Mouse (Mus musculus): ENCODE results near the gene Nup98.

The Nup98 gene

DNA sequence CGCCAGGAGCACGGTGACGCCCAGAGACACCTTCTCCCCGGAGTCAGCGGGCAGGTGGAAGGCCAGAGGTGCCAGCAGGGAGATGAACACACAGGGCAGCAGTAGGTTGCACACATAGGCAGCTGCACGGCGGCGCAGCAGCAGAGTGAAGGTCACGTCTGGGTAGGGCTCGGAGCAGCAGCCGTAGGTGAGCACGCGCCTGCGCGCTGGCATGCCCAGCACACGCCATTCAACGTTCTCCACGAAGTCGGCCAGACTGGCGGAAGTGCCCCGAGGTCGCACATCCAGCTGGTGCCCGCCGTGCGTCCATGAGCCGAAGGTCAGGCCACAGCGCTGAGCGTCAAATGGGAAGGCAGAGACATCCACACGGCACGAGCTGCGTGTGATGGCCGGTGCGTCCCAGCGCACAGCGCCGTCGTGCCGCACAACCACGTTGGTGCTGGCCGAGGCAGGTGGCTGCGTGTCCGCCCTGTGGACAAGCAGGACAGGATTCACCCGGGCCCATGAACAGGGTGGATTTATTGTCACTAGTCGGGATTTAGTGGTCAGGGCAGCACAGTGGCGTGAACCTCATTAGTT is 96.7 kb downstream of the Nup98 start:
- DNase-seq = no peak

DNA sequence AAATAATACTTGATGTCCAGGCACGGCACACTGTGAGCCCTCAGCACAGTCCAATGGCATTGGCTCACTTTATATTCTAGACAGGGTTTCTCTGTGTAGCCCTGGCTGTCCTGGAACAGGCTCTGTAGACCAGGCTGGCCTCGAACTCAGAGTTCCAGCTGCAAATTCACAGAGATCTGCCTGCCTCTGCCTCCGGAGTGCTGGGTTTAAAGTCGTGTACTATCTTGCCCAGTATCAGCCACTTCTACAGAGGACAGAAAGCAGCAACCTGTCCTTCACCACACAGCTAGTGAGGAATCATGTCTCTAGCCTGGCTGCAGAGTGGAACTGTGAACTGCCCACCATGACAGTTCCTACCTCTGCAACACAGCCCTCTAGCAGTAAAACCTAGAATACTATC is 100.2 kb downstream of the Nup98 start:
- no peak for DNase-seq

DNA sequence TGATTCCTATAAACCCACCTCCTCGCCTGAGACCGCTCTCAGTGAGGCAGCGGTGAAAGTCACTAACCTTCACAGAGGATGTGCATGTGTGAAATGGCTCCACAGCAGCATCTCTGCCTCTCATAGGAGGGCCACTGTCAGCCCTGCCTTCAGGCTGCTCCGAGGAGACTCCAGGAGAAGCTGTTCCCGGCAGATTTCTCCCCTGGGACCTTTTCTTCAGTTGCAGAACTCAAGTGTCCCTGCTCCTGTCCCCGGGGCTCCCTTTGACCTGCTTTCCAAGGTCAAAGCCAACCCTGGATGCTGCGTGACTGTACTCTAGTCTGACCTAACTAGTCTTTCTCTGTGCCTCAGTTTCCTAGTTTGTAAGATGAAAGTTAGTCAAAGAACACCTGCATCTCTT is 100.8 kb downstream of the Nup98 start, which contains the start of gene Art5:
Gene Art5 (minus strand): TSS at position 319 of the 400 bp plus-strand sequence.
- peak; percentile 29 for DNase-seq

DNA sequence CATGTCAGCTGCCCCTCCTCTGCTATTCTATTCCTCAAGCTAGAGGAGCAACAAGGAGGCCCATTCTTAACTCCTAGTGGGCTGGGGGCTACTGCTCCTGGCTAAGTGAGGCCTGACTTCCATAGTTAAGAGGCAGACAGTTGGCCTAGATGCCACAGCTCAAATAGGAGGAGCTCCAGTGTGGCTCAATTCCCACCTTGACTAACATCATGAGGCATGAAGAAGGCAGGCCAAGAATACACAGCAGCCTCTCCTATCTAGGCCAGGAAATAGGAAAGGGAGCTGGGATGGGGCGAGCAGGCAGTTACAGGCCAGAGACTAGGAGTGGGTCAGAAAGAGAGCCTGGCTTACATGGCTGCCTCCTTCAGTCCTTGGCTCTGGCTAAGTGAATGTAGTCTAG is 101.8 kb downstream of the Nup98 start:
- DNase-seq = no peak

DNA sequence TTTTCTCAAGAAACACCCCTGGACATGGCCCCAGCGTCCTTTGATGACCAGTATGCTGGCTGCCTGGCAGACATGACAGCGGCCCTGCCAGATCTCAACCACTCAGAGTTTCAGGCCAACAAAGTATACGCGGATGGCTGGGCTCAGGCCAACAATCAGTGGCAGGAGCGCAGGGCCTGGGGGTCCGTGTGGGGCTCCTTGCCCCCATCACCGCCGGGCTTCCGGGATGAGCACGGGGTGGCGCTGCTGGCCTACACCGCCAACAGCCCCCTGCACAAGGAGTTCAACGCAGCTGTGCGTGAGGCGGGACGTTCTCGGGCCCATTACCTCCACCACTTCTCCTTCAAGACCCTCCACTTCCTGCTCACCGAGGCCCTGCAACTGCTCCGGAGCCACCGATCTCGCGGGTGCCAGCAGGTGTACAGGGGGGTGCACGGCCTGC is 103.3 kb downstream of the Nup98 start:
- peak; percentile 71 for DNase-seq

DNA sequence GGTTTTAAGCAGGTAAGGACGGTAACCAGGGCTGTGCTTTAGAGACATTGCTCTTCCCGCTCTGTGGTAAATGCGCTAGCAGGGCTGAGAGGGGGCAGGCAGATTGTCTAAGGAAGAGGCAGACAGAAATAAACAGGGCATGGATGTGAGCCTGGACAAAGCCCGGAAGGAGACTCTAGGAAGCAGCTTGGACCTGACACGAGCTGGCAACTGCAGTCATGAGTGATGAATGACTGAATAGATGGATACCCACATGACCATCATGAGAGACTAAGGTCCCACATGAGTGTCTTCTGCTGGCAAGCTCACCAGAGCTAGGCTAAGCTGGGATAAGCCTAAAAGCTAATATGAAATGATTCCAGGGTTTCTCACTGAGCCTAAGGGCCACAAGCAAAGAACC is 105.8 kb downstream of the Nup98 start:
- no peak for DNase-seq

DNA sequence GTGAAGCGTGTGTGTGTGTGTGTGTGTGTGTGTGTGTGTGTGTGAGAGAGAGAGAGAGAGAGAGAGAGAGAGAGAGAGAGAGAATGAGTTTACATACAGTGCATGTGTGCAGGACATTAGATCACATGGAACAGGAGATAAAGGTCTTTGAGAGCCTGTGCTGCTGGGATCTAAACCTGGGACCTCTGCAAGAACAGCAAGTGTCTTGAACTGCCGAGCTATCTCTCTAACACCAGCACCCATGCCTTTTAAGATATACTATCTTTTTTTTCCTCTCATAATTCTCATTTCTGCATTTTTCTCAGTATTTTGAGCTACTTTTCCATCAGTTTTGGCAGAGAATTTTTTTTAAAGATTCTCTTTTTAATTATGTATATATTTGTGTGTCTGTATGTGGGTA is 106.4 kb downstream of the Nup98 start:
- no peak for DNase-seq

DNA sequence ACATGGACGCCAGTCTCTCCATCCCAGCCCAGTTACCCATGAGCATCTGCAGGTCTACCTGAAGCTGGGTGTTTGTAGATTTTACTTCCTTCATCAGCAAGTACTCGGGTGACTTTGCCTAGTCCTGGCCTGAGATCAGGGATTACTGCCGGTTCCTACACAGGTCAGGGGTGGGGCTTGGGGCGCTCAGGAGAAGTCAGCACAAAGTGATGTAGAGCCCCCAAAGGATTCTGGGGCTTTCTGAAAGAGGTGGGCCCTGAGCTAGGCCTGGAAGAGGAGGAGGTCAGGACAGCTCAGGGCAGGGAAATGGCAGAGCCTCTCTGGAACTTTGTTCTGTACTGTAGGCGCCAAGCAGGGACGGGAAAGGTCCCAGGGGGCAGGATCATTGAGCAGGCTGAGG is 107.3 kb downstream of the Nup98 start:
- no peak for DNase-seq

DNA sequence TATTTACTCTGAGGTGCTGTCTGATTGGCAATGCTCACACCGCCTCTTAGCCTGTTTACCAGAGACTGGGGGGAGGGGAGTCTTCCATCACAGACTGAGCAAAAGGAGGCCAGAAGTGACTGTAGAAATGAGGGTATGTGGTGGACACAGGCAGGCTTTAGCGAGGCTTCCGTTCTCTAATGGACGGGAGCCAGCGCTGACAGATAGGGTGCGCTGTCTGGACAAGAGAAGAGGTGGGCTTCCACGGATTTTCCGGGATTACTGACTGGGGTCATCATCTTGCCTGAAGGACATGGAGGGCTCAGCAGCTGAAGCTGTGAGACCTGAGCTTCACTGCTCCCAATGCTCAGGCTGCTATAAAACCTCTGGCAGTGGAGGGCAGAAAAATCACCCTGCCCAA is 107.7 kb downstream of the Nup98 start:
- DNase-seq = no peak

DNA sequence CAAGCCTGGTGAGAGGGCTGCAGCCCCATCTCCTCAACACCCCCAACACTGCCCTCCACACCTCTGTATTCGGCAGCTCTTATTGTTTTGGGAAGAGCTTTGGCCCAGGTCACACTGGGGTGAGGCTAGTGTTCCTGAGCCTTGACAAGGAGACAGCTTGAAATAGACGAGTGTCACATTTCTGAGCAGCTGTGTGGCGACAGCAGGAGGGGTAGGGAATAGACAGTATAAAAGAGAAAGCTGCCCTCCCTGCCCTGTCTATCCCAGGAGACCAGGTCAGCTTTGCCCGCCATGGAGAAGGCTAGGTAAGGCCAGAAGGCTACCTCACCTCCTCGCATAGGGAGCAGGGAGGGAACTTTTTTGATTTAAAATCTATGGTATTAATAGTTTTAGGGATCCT is 108.5 kb downstream of the Nup98 start, which contains the start of gene Art1:
Gene Art1 (plus strand): TSS at position 257 of the 400 bp plus-strand sequence.
- no peak for DNase-seq

DNA sequence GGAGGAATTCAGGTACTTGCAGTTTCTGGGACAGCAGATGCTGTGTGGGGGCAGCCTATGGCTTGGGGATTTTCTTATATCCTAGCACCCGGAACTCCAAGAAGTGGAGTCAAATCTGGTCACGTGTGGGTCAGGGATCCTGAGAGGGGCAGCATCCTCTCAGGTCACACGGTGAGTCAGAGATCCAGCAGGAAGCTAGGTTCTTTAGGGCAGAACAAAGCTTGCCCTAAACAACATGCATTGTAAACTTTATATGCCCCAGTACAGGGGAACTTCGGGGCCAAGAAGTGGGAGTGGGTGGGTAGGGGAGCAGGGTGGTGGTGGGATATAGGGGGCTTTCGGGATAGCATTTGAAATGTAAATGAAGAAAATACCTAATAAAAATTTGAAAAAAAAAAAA is 109.1 kb downstream of the Nup98 start:
- no peak for DNase-seq

DNA sequence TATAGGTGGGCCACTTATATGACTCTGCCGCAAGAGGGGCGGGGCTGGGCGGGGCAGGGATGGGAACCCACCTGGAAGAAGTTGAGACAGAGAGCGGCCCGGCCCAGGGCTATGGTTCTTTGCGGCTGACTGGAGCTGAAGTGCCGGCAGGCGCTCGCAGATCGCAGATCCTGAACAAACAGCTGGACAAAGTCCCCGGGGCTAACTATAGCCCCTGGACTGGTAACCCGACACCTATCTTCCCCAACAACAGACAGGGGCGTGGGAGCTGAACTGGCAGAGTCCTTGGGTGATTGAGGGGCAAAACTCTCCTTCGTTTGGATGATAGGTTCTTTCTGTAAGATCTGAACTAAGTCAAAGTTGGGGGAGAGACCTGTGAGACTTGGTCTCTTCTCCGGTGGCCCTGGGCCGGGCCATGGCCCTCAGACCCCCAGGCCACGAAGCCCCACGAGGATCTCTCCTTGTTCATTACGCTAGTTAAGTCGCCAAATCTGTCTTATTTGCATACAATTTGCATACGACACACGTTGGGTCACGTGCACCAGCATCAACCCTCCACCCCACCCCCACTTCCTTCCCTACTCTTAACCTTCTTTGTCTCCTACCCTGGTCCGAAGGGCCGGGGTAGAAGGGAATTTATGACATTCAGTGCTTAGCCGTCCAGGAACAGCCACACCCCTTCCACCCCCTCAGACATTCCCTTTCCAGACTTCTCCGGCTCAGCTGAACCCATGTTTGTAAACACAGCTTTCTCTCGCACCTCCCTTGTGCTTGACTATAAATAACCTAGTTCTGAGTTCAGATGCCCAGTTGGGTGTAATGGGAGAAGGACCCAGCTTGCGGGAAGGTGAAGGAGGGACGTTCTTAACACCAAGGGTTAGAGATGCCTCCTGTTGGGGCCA is 110.0 kb downstream of the Nup98 start:
- DNase-seq = peak; percentile 55

DNA sequence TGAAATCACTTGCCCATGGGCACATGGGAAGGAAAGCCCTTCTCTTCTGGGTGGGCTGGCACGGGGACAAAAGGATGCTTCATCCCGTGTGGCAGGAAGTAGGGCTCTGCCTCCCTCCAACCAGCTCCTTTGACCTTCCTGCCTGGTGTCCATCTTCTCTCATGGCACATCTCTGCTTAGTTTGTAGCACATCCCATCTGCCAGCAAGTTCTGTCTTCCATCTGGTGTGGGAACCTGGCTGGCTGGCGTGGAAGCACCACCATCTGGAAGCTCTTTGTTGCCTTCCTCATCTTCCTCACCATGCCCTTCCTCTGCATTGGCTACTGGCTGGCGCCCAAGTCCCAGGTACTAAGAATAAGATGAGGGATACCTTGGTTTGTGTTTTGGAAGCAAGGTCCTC is 122.6 kb downstream of the Nup98 start:
- no peak for DNase-seq

DNA sequence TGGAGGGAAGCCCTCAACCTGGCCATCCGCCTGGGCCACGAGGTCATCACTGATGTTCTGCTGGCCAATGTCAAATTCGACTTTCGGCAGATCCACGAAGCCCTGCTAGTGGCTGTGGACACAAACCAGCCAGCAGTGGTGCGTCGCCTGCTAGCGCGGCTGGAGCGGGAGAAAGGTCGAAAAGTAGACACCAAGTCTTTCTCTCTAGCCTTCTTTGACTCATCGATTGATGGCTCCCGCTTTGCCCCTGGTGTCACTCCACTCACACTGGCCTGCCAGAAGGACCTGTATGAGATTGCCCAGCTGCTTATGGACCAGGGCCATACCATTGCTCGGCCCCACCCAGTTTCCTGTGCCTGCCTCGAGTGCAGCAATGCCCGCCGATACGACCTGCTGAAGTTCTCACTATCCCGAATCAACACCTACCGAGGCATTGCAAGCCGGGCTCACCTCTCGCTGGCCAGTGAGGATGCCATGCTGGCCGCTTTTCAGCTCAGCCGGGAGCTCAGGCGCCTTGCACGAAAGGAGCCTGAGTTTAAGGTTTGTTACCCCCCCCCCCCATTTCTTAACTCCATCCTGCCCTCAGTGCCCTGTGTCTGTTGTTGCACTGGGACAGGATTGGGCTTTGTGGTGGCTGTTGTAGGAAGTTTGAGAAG is 125.8 kb downstream of the Nup98 start:
- DNase-seq = no peak

DNA sequence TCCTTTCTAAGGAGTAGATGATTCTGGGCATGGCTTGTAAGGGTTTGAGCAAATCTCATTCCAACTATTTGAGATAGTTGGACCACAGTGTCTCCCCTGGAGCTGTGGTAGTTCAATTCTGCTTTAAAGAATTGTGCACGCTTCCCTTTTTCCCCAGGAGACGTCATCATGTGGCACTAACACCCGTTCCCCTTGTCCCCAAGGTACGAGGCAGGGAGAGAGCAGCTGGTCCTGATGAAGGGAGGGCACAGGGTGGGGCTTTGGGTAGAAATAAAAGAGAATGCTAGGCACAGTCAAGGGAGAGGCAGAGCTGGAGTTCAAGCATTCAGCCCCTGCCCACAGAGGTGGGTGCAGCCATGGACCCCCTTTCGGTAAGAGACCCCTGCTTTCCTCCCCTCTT is 127.2 kb downstream of the Nup98 start, which contains the start of gene Trpc2:
Gene Trpc2 (plus strand): TSS at position 301 of the 400 bp plus-strand sequence.
- DNase-seq = no peak

DNA sequence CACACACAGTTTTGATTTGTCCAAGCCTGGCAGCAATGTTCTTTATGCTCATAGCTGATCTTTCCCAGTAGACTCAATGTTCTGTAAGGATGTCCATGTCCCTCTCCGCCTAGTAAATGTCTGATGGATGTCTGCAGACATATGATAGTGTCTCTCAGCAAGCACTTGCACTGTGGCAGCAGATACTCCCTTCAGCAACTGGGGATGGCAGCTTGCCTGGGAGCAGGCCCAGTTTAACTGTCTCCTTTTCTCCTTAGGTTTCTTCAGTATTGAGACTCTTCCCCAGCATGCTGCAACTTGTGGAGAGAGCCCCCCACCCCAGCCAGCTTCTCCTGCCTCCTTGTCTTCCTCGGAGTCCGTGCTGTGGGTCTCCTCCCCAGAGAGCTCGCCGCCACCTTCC is 128.2 kb downstream of the Nup98 start:
- no peak for DNase-seq

DNA sequence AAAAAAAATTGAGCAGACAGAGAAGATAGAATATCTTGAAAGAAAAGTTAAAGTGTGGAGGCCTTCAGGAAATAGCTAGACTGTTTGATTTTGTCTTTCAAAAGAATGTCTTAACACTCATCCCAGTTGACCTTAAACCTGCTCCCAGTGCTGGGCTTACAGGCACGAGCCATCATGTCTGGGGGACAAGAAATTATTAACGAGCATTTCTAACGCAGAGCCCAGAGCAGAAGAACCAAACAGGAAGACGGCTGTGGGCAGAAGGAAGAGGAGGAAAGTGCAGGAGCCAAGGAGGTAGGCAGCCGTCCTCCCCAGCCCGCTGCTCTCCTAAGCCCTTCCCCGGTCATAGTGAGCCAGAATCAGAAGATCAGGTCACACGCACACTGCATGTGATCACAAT is 129.7 kb downstream of the Nup98 start:
- DNase-seq = no peak

DNA sequence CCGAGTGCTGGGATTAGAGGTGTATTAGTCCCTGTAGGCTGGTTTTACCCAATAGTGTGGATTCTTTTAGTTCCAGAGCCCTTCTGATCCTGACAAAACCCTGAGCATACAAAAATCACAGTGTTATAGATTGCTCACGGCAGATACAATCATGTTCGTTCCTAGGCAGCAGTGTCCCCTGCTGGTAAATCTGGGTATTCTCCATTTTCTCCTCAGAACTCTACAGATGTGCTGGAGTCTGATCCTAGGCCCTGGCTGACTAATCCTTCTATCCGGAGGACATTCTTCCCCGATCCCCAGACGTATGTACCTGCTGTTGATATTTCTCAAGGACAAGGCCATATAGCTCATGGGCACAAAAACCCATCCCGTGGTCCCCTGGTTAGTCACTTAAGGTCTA is 131.5 kb downstream of the Nup98 start:
- DNase-seq = peak; percentile 21

DNA sequence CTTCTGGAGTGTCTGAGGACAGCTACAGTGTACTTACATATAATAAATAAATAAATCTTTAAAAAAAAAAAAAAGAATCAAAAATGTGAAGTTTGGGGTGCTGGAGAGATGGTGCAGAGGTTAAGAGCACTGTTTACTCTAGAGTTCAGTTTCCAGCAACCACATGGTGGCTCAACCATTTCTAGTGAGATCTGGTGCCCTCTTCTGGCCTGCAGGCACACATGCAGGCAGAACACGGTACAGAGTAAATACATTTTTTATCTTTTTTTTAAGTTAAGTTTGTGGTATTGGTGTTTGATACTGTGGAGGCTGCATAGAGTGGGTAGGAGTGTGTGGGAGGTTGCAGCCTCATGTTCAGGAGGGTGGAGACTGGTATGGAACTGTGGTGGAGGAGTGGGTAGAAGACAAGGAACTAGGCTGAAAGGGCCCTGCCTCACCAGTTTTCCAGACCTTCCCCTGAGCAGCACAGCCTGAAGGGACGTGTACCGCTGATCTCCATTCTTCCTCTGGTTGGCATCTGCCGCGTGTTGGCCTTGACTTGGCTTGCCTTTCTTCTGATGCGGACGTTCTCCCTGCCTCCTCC is 133.2 kb downstream of the Nup98 start:
- DNase-seq = peak; percentile 42

All from thymus, postnatal 25 days (tissue).